Mouse (Mus musculus): Measurements from ENCODE around the gene 1810049J17Rik. TPM values are rescaled to one million over a fixed set of nuclear protein-coding genes. Genes with fewer than 3 reads are reported as not detected.

Gene 1810049J17Rik
- polyA plus RNA-seq, 1 experiment from 2014 or later: 1.5 TPM

- H3K36me3 ChIP-seq: peaks cover 19% of the 10 kb centered on the region
- no peak overlapping the region for H3K9ac ChIP-seq
- no peaks in the 10 kb centered on the region for H3K27me3 ChIP-seq (replicated peaks)
- H3K4me1 ChIP-seq: peaks cover 9% of the 10 kb centered on the region
- H3K4me2 ChIP-seq (replicated peaks): no peak overlapping the region
- no peak for ATAC-seq (ENCODE audit: low FRiP score, low read depth)
- H3K4me3 ChIP-seq: no peak overlapping the region
- H3K9me3 ChIP-seq: no peaks in the 10 kb centered on the region
- no peak overlapping the region for H3K27ac ChIP-seq
- 50% methylated on average over 5 of the region's 5 CpGs for WGBS
Observed at GRCm38 (mm10) chr15:12340536-12341400, 19.1 kb upstream of the 1810049J17Rik start.

- Histone ChIP-seq H3K27me3 (replicated peaks) (no peaks in the 10 kb centered on the region), H3K27ac (no peak overlapping the region), H3K4me1 (peaks cover 9% of the 10 kb centered on the region), H3K36me3 (peaks cover 5% of the 10 kb centered on the region; the same call in 1 of the 2 replicates), H3K9ac (no peak overlapping the region), H3K4me3 (no peak overlapping the region), H3K9me3 (no peaks in the 10 kb centered on the region), H3K4me2 (replicated peaks) (no peak overlapping the region)
- no peak for ATAC-seq (ENCODE audit: low FRiP score, low read depth)
- 90% methylated on average over 3 of the region's 3 CpGs for WGBS
Observed at GRCm38 (mm10) chr15:12337779-12338137, 16.1 kb upstream of the 1810049J17Rik start.

GRCm38 (mm10) chr15:12337030-12337778 is 15.5 kb upstream of the 1810049J17Rik start:
- Histone ChIP-seq H3K4me1 (peaks cover 9% of the 10 kb centered on the region), H3K4me2 (replicated peaks) (no peak overlapping the region)
- WGBS: 94% methylated on average over 4 of the region's 4 CpGs

GRCm38 (mm10) chr15:12334381-12334780 is 12.7 kb upstream of the 1810049J17Rik start:
- ATAC-seq (ENCODE audit: low FRiP score, low read depth): no peak
- H3K4me3 ChIP-seq: no peak overlapping the region
- H3K4me1 ChIP-seq: no peaks in the 10 kb centered on the region

More at GRCm38 (mm10) chr15:12337030-12337778, 15.5 kb upstream of the 1810049J17Rik start:
- no peaks in the 10 kb centered on the region for H3K9me3 ChIP-seq
- H3K27me3 ChIP-seq (replicated peaks): no peaks in the 10 kb centered on the region
- ATAC-seq (ENCODE audit: low FRiP score, low read depth): no peak
- H3K4me3 ChIP-seq: no peak overlapping the region
- no peak overlapping the region for H3K9ac ChIP-seq
- no peak overlapping the region for H3K27ac ChIP-seq
- peaks cover 5% of the 10 kb centered on the region; the same call in 1 of the 2 replicates for H3K36me3 ChIP-seq

GRCm38 (mm10) chr15:12331300-12331699 is 9.6 kb upstream of the 1810049J17Rik start:
- no peaks in the 10 kb centered on the region for H3K4me1 ChIP-seq
- H3K9me3 ChIP-seq: no peaks in the 10 kb centered on the region
- no peaks in the 10 kb centered on the region for H3K27me3 ChIP-seq (replicated peaks)
- H3K9ac ChIP-seq: no peak overlapping the region
- no peaks in the 10 kb centered on the region for H3K36me3 ChIP-seq
- no peak overlapping the region for H3K27ac ChIP-seq
- ATAC-seq (ENCODE audit: low FRiP score, low read depth): no peak
- H3K4me2 ChIP-seq (replicated peaks): no peak overlapping the region
- no peak overlapping the region for H3K4me3 ChIP-seq
- 62% methylated on average over 1 of the region's 1 CpGs for WGBS

More at GRCm38 (mm10) chr15:12334381-12334780, 12.7 kb upstream of the 1810049J17Rik start:
- no peak overlapping the region for H3K4me2 ChIP-seq (replicated peaks)
- WGBS: 90% methylated on average over 4 of the region's 4 CpGs
- no peak overlapping the region for H3K9ac ChIP-seq
- H3K9me3 ChIP-seq: no peaks in the 10 kb centered on the region
- no peaks in the 10 kb centered on the region for H3K27me3 ChIP-seq (replicated peaks)
- H3K36me3 ChIP-seq: no peaks in the 10 kb centered on the region
- no peak overlapping the region for H3K27ac ChIP-seq

- no peaks in the 10 kb centered on the region for H3K36me3 ChIP-seq
- no peak for ATAC-seq (ENCODE audit: low FRiP score, low read depth)
- no peaks in the 10 kb centered on the region for H3K9me3 ChIP-seq
- no peak overlapping the region for H3K9ac ChIP-seq
- H3K27ac ChIP-seq: no peak overlapping the region
- H3K4me1 ChIP-seq: no peaks in the 10 kb centered on the region; the same call in 1 of the 2 replicates
- H3K27me3 ChIP-seq (replicated peaks): no peaks in the 10 kb centered on the region
- H3K4me2 ChIP-seq (replicated peaks): no peak overlapping the region
- no peak overlapping the region for H3K4me3 ChIP-seq
Observed at GRCm38 (mm10) chr15:12330892-12331291, 9.2 kb upstream of the 1810049J17Rik start.

- no peak for ATAC-seq (ENCODE audit: low FRiP score, low read depth)
- H3K4me3 ChIP-seq: no peak overlapping the region
- no peaks in the 10 kb centered on the region; the same call in 1 of the 2 replicates for H3K4me1 ChIP-seq
- 93% methylated on average over 3 of the region's 3 CpGs for WGBS
- 0 out of 2 replicates have a peak, but pooled peaks cover 3% of the 10 kb centered on the region for H3K36me3 ChIP-seq
- no peak overlapping the region for H3K4me2 ChIP-seq (replicated peaks)
- no peaks in the 10 kb centered on the region for H3K27me3 ChIP-seq (replicated peaks)
- no peaks in the 10 kb centered on the region for H3K9me3 ChIP-seq
- H3K27ac ChIP-seq: no peak overlapping the region
- no peak overlapping the region for H3K9ac ChIP-seq
Observed at GRCm38 (mm10) chr15:12330389-12330788, 8.7 kb upstream of the 1810049J17Rik start.

GRCm38 (mm10) chr15:12324326-12324725 is 2.6 kb upstream of the 1810049J17Rik start:
- Histone ChIP-seq H3K27me3 (replicated peaks) (0 out of 2 replicates have a peak, but pooled peaks cover 4% of the 10 kb centered on the region), H3K9me3 (no peaks in the 10 kb centered on the region), H3K27ac (no peak overlapping the region), H3K4me1 (peaks cover 15% of the 10 kb centered on the region), H3K36me3 (0 out of 2 replicates have a peak, but pooled peaks cover 3% of the 10 kb centered on the region), H3K4me3 (no peak overlapping the region), H3K4me2 (replicated peaks) (peak overlapping the region; percentile 14; the same call in 1 of the 2 replicates), H3K9ac (no peak overlapping the region)
- 93% methylated on average over 1 of the region's 1 CpGs for WGBS
- no peak for ATAC-seq (ENCODE audit: low FRiP score, low read depth)

- WGBS: 14% methylated on average over 9 of the region's 9 CpGs
- Histone ChIP-seq H3K4me3 (peak overlapping the region; percentile 94), H3K27ac (no peak overlapping the region), H3K27me3 (replicated peaks) (peaks cover 4% of the 10 kb centered on the region; the same call in 1 of the 2 replicates), H3K4me2 (replicated peaks) (peak overlapping the region; percentile 72), H3K36me3 (0 out of 2 replicates have a peak, but pooled peaks cover 3% of the 10 kb centered on the region), H3K4me1 (peaks cover 15% of the 10 kb centered on the region), H3K9me3 (no peaks in the 10 kb centered on the region), H3K9ac (peak overlapping the region; percentile 98)
- no peak for ATAC-seq (ENCODE audit: low FRiP score, low read depth)
Observed at GRCm38 (mm10) chr15:12322676-12323402, 1.1 kb upstream of the 1810049J17Rik start.

GRCm38 (mm10) chr15:12321091-12321787 is 460 bp downstream of the 1810049J17Rik start, which contains the start of gene Golph3:
Gene Golph3, plus strand, starts transcription at chr15:12321450.
- no peaks in the 10 kb centered on the region for H3K9me3 ChIP-seq
- peak within 1 kb of the TSS; percentile 72 for H3K4me2 ChIP-seq (replicated peaks)
- 0 out of 2 replicates have a peak, but pooled peaks cover 3% of the 10 kb centered on the region for H3K36me3 ChIP-seq
- peak within 1 kb of the TSS; percentile 94 for H3K4me3 ChIP-seq
- peak within 1 kb of the TSS; percentile 98 for H3K9ac ChIP-seq
- WGBS: under 1% methylated on average over 74 of the region's 74 CpGs
- H3K27me3 ChIP-seq (replicated peaks): peaks cover 4% of the 10 kb centered on the region; the same call in 1 of the 2 replicates
- peaks cover 15% of the 10 kb centered on the region for H3K4me1 ChIP-seq
- peak; percentile 97 for ATAC-seq (ENCODE audit: low FRiP score, low read depth)
- H3K27ac ChIP-seq: peak within 1 kb of the TSS; percentile 90

All from neural tube, embryonic 12.5 days (tissue).